Mouse (Mus musculus) megakaryocyte, adult 5-6 weeks (primary cell): ENCODE data around the gene Arhgap28. TPM values are rescaled to one million over a fixed set of nuclear protein-coding genes. Genes with fewer than 3 reads are reported as not detected.

Experiments used
- ATAC-seq: 2 replicates; pipeline ENCODE4 v1.8.0; 2016; ENCODE audit warnings: mild to moderate bottlenecking, inconsistent platforms; ENCODE audit not compliant: poor library complexity, severe bottlenecking
- total RNA-seq, 2 experiments: library from RNA; stranded (forward) in 1 of 2; stranded (reverse) in 1 of 2; fragments of 153-499, 151-499 nt in 1 of 2; fragments of 221-1000, 200-1000 nt in 1 of 2; gene quantifications; 2 replicates each; pipeline versions ENCODE4 v1.2.3 to v1.2.4; 2015 to 2017

The Arhgap28 gene
- total RNA-seq, 2 experiments from 2014 or later: 0.29 to 0.54 TPM

DNA sequence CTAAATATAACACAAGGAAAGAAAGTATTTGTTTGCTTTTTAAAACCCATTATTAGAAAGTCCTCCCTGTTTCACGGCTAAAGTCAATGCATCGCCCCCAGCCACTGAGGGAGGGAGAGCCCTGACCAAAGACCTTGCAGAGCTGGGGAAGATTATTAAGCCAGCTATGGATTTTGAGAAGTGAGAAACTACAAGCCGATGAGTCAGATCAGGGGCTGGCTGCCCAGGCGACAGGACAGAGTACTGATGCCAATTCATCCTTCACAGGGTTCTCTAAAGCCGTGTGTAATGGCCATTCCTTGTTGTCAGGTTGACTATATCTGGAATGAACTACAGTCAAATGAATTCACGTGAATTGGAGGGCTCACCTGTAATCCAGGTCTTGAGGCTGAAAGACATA is 62.9 kb downstream of the Arhgap28 start:
- ATAC-seq: peak; percentile 51

DNA sequence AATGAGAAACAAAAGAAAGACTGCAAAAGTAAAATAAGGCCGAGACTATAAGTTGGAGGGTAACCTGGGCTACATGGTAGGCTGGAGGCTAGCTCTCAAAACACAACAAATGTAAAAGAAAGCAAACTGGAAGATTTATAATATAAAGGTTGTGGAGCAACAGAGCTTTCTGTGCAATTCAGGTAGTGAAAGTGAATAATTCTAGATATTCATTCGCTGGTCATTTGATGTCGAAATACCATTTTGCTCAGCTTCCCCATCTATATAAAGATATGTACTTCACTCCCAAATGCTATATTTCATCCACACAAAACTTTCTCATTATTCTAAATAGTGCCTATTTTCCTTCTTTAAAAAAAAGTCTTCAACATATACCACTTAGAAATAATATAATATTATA is 66.9 kb downstream of the Arhgap28 start:
- ATAC-seq: peak; percentile 78

GRCm38 (mm10) chr17:67935556-67935955 is 68.4 kb downstream of the Arhgap28 start:
- ATAC-seq: no peak

DNA sequence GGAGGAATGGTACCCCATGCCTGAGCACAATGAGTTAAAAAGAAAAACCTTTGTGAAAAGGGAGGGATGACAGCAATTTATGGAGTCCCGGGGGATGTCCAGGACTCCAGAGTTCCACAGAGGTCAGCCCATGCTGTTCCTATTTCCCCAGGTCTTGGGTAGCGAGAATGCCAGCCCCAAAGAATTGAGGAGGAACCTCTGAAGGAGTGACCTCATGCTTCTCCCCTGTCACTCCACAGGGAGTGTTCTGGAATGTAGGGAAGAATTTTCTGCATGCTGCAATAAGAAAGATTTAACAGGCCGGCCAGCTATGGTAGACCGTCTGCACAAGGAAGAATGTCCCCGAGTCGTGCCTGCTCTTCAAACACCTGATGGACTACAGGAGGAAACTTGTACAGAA is 72.5 kb downstream of the Arhgap28 start:
- no peak for ATAC-seq

DNA sequence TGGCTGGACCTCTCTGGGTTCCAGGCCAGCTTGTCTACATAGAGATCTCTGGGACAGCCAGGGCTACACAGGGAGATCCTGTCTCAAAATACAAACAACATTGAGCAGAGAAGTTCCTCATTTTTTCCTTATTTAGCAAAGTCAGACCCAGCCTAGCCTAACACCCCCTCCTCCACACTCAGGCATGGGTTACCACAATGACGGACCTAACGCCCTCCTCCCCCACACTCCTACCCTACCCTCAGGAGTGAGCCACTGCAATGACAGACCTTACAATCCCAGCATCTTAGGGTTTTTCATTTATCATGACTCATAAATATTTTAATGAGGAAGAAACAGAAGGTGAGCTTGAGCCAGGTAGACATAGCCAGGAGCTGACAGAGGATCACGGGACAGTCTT is 73.0 kb downstream of the Arhgap28 start:
- ATAC-seq: peak; percentile 80

- peak; percentile 80 for ATAC-seq
Observed at GRCm38 (mm10) chr17:67930467-67930866, 73.5 kb downstream of the Arhgap28 start.

DNA sequence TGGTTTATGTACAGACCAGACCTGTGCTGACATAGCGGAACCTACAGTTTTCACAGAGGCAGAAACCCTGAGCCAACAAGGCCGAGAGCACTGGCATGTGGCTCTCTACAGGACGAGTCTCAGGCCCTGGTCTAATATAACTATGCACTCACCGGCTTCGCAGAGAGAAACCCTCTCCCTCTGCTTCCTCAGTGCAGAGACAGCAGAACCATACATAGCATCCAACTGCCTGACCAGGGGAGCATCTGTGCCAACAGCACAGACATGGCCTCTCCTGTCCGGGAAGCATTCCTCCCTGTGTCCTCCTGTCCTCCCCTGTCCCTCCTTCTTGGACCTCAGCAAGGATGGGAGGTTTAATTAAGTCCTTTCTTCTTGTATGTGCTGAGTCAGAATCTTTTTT is 75.6 kb downstream of the Arhgap28 start:
- no peak for ATAC-seq

DNA sequence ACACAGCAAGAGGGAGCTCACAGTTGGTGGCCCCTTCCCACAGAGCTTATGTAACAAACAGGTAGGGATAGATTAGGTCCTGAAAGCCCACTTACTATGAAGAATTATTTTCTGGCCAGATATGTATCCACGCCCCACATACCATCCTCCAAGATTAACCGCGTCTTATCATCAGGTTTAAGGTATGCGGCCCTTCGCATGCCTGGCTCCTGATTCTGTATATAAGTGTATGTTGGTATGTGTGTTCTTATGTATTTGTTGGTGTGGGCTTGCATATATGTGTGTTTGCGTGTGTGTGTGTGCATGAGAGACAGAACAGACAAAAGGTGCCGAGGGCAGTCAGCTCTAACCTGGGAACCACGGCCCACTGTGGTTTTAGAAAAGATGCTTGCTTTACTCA is 76.1 kb downstream of the Arhgap28 start:
- ATAC-seq: no peak

GRCm38 (mm10) chr17:67919959-67920358 is 84.0 kb downstream of the Arhgap28 start:
- no peak for ATAC-seq

- no peak for ATAC-seq
Observed at GRCm38 (mm10) chr17:67918201-67918600, 85.7 kb downstream of the Arhgap28 start.

DNA sequence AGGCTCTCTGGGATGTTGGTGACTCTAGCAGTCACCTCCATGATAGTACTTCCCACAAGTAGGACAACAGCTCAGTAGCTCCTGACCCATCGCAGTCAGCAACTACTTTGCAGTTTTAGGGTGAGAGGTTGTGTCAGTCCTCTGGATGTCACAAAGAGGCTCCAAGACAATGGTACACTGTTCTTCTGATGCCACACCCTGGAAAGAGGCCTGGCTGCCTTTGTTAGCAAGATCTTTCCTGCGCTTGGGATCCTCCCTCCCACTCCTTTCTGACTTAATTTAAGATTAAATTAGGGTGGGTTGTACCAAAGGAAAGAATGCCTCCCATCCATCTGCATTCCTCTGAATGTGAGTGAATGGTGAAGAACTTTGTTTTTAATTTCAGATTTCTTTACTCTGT is 87.0 kb downstream of the Arhgap28 start:
- no peak for ATAC-seq

- peak; percentile 47; the same call in 1 of the 2 replicates for ATAC-seq
Observed at GRCm38 (mm10) chr17:67912640-67913039, 91.3 kb downstream of the Arhgap28 start.

DNA sequence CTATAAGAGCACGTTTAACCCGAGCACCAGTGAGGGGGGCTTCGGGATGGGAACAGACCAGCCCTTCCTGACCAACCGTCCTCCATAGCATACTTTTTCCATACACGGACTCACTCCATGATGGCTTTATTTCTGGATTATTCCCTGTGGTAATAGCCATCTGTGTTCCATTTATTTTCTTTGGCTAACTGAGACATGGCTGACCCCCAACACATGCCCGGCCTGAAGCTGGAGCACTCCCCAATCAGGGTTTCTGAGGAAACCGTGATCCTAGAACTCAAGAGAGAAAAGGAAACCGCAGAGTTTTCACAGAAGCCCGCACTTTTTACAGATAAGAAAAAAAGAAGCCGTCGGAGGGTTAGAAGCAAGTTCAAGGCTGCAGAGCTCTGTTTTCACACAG is 91.9 kb downstream of the Arhgap28 start:
- ATAC-seq: no peak

- no peak for ATAC-seq
Observed at GRCm38 (mm10) chr17:67908537-67908936, 95.4 kb downstream of the Arhgap28 start.

DNA sequence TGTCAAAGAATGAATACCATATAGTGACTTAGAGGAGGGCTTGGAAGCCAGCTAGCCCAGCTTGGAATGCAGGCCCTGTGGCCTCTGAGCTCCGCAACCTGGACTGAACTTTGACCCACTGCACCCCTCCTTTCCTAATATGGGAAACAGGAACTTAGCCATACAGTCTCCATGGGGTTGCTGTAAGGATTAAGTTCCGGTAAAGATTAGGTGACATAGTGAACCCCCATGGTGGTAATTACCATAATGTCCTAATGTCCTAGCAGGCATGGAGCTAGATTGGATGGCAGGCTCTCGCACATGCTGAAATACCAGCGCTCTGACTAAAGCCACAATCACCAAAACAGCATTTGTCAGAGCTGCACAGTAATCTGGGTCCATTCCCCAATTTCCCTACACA is 95.8 kb downstream of the Arhgap28 start:
- ATAC-seq: no peak

GRCm38 (mm10) chr17:67907532-67908054 is 96.3 kb downstream of the Arhgap28 start:
- ATAC-seq: no peak

DNA sequence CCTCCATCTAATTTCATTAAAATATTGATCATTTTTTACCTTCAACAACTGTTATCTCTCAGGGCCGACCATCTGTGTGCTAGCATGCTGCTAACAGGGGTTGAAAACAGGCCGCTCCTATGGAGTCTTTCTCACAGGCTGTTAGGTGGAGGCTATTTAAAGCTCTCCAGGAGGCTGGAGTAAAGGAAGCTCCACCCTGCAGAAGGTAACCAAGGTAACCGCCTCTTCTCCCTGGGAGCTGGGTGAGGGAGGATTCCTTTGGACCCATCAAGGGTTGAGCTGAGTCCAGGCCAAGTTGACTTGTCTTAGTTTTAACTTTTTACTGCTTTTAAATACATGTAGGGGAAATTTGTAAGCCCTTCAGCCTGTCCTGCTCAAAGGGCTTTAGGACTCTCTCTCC is 97.7 kb downstream of the Arhgap28 start:
- no peak for ATAC-seq

- no peak for ATAC-seq
Observed at GRCm38 (mm10) chr17:67904315-67904944, 99.5 kb downstream of the Arhgap28 start.

GRCm38 (mm10) chr17:67902847-67903246 is 101.1 kb downstream of the Arhgap28 start:
- peak; percentile 49; the same call in 1 of the 2 replicates for ATAC-seq

DNA sequence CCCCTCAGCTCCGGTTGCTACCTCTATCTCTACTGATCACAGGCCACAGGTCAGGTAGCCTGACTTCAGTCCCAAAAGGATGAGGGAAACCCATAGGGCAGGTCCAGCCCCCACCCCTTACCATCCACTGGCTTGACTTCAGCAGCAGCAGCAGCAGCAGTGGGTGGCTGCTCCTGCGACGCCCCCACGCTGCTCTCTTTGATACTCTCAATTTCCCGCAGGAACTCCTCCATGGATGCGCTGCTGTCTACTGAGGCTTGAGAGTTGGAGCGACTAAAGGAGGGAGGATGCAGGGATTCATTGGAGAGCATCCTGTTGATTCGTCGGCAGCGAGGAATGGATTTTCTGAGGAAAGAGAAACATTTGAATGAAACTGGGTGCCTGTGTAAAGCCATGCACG is 102.8 kb downstream of the Arhgap28 start:
- no peak for ATAC-seq

DNA sequence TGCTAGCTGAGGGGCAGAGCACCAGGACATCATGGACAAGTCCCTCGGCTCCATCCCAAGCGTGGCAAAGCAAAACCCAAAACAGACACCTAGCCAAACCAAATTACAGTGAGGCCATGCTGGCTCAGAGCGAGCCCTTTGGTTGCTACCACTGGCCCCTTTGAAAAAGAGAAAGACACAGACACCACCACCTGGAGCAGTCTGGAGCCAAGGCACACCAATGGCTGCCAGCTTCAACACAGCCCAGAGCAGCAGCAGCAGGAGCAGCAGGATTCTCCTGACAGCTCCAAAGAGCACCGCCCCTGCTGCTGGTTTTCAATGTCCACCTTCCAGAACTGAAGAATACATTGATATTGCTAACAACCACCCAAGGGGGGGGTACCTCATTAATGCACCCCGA is 104.5 kb downstream of the Arhgap28 start:
- ATAC-seq: no peak

GRCm38 (mm10) chr17:67896413-67896812 is 107.5 kb downstream of the Arhgap28 start:
- no peak for ATAC-seq
